Mouse (Mus musculus) neural tube, embryonic 15.5 days (tissue): Measurements from ENCODE around the gene Rps6kl1. TPM values are rescaled to one million over a fixed set of nuclear protein-coding genes. Genes with fewer than 3 reads are reported as not detected.
"Not testable (repeated sequence)": the region's sequence is repeated elsewhere in the genome, so short reads cannot be mapped to it uniquely, and the experiment has no call there.

Source experiments
- ATAC-seq: fragments of 200-750 bp; cut with Nextera tagmentation; 2 replicates; pipeline ENCODE4 v1.8.0; 2017; ENCODE audit warnings: mild to moderate bottlenecking, moderate TSS enrichment, moderate library complexity; ENCODE audit not compliant: low FRiP score
- H3K27ac ChIP-seq: fragments of 300-500 bp; sonication (generic); replicated peaks from 2 replicates; pipeline ENCODE4 v1.5.1; 2015; ENCODE audit warnings: mild to moderate bottlenecking, inconsistent platforms
- H3K27me3 ChIP-seq: fragments of 300-500 bp; sonication (generic); replicated peaks from 2 replicates; pipeline ENCODE4 v1.6.1; 2015; ENCODE audit warnings: inconsistent platforms
- H3K36me3 ChIP-seq: fragments of 300-500 bp; sonication (generic); 2 replicates; pipeline ENCODE4 v1.6.1; 2015; ENCODE audit warnings: inconsistent platforms
- H3K4me1 ChIP-seq: fragments of 300-500 bp; sonication (generic); 2 replicates; pipeline ENCODE4 v1.6.1; 2015; ENCODE audit warnings: inconsistent platforms
- H3K4me2 ChIP-seq: fragments of 300-500 bp; sonication (generic); 2 replicates; pipeline ENCODE4 v1.6.1; 2015; ENCODE audit warnings: inconsistent platforms, mild to moderate bottlenecking, moderate library complexity
- H3K4me3 ChIP-seq: fragments of 300-500 bp; sonication (generic); replicated peaks from 2 replicates; pipeline ENCODE4 v1.5.1; 2015; ENCODE audit warnings: mild to moderate bottlenecking, inconsistent platforms
- H3K9ac ChIP-seq: fragments of 300-500 bp; sonication (generic); replicated peaks from 2 replicates; pipeline ENCODE4 v1.6.1; 2015; ENCODE audit warnings: mild to moderate bottlenecking, inconsistent platforms
- H3K9me3 ChIP-seq: fragments of 300-500 bp; sonication (generic); replicated peaks from 2 replicates; pipeline ENCODE4 v1.6.1; 2016; ENCODE audit warnings: inconsistent platforms
- WGBS: fragments of 180-500 bp; shearing (Covaris S2); methylation state at CpG from one replicate; pipeline ENCODE4 v1.1.7; 2015; ENCODE audit warnings: mixed read lengths; 5-methylcytosine and 5-hydroxymethylcytosine counted together
- polyA plus RNA-seq: library from polyadenylated mRNA; unstranded; fragments of >200 nt; fragmentation: Nextera tagmentation; extraction: Ambion mirVana; gene quantifications from 2 replicates; pipeline ENCODE4 v1.2.1, GENCODE M21; 2015

Rps6kl1 gene
- polyA plus RNA-seq, 1 experiment from 2014 or later, result 37.0 TPM

GRCm38 (mm10) chr12:85150321-85151001 lies 603 bp downstream of the Rps6kl1 start:
- peaks cover 10% of the 10 kb centered on the region for H3K36me3 ChIP-seq
- peak; percentile 25 for ATAC-seq
- H3K9me3 ChIP-seq, result no peaks in the 10 kb centered on the region
- peak overlapping the region; percentile 58 for H3K4me3 ChIP-seq
- peak overlapping the region; percentile 66 for H3K4me2 ChIP-seq
- no peaks in the 10 kb centered on the region for H3K27me3 ChIP-seq
- peak overlapping the region; percentile 74 for H3K27ac ChIP-seq
- H3K4me1 ChIP-seq, result peaks cover 32% of the 10 kb centered on the region
- 10% methylated on average over 20 of the region's 20 CpGs for WGBS
- H3K9ac ChIP-seq, result peak overlapping the region; percentile 75

GRCm38 (mm10) chr12:85146881-85147280 lies 4.2 kb downstream of the Rps6kl1 start:
- 77% methylated on average over 9 of the region's 9 CpGs for WGBS
- H3K27ac ChIP-seq, result no peak overlapping the region
- peaks cover 32% of the 10 kb centered on the region for H3K4me1 ChIP-seq
- H3K9me3 ChIP-seq, result no peaks in the 10 kb centered on the region
- ATAC-seq, result no peak
- peaks cover 21% of the 10 kb centered on the region for H3K36me3 ChIP-seq
- H3K4me2 ChIP-seq, result no peak overlapping the region
- H3K27me3 ChIP-seq, result no peaks in the 10 kb centered on the region
- no peak overlapping the region for H3K9ac ChIP-seq
- no peak overlapping the region for H3K4me3 ChIP-seq

- no peaks in the 10 kb centered on the region for H3K27me3 ChIP-seq
- peaks cover 23% of the 10 kb centered on the region for H3K36me3 ChIP-seq
- H3K9me3 ChIP-seq, result no peaks in the 10 kb centered on the region
- H3K4me1 ChIP-seq, result peaks cover 28% of the 10 kb centered on the region
- H3K4me3 ChIP-seq, result no peak overlapping the region
- H3K27ac ChIP-seq, result no peak overlapping the region
- no peak overlapping the region for H3K4me2 ChIP-seq
- WGBS, result 38% methylated on average over 10 of the region's 11 CpGs
- no peak for ATAC-seq
- no peak overlapping the region for H3K9ac ChIP-seq
Measured at GRCm38 (mm10) chr12:85146355-85146754, 4.7 kb downstream of the Rps6kl1 start.

- no peak overlapping the region for H3K9ac ChIP-seq
- no peak overlapping the region for H3K27ac ChIP-seq
- peaks cover 22% of the 10 kb centered on the region for H3K4me1 ChIP-seq
- peaks cover 23% of the 10 kb centered on the region for H3K36me3 ChIP-seq
- ATAC-seq, result 0 out of 2 replicates have a peak, but pooled peaks have one; percentile 18
- no peak overlapping the region for H3K4me2 ChIP-seq
- H3K4me3 ChIP-seq, result no peak overlapping the region
- H3K9me3 ChIP-seq, result no peaks in the 10 kb centered on the region
- 66% methylated on average over 9 of the region's 9 CpGs for WGBS
- no peaks in the 10 kb centered on the region for H3K27me3 ChIP-seq
Measured at GRCm38 (mm10) chr12:85145630-85146029, 5.4 kb downstream of the Rps6kl1 start.

GRCm38 (mm10) chr12:85144821-85145220 lies 6.2 kb downstream of the Rps6kl1 start:
- Histone ChIP-seq H3K4me3 (no peak overlapping the region), H3K27me3 (no peaks in the 10 kb centered on the region), H3K9ac (no peak overlapping the region), H3K4me2 (no peak overlapping the region), H3K9me3 (no peaks in the 10 kb centered on the region), H3K27ac (no peak overlapping the region), H3K36me3 (peaks cover 26% of the 10 kb centered on the region), H3K4me1 (peaks cover 14% of the 10 kb centered on the region)
- 90% methylated on average over 4 of the region's 4 CpGs for WGBS
- no peak for ATAC-seq

- not testable (repeated sequence) for H3K9ac ChIP-seq, H3K4me2 ChIP-seq, H3K4me3 ChIP-seq, ATAC-seq, H3K9me3 ChIP-seq, H3K27ac ChIP-seq, H3K27me3 ChIP-seq, H3K4me1 ChIP-seq
- 64% methylated on average over 2 of the region's 2 CpGs for WGBS
- H3K36me3 ChIP-seq, result peaks cover 29% of the 10 kb centered on the region
Measured at GRCm38 (mm10) chr12:85144276-85144675, 6.8 kb downstream of the Rps6kl1 start.

- no peaks in the 10 kb centered on the region for H3K9me3 ChIP-seq
- H3K27ac ChIP-seq, result no peak overlapping the region
- no peak overlapping the region for H3K9ac ChIP-seq
- peaks cover 37% of the 10 kb centered on the region for H3K36me3 ChIP-seq
- 0 out of 2 replicates have a peak, but pooled peaks have one; percentile 60 for ATAC-seq
- H3K27me3 ChIP-seq, result no peaks in the 10 kb centered on the region
- no peak overlapping the region for H3K4me2 ChIP-seq
- 24% methylated on average over 4 of the region's 4 CpGs for WGBS
- H3K4me1 ChIP-seq, result 0 out of 2 replicates have a peak, but pooled peaks cover 5% of the 10 kb centered on the region
- H3K4me3 ChIP-seq, result no peak overlapping the region
Measured at GRCm38 (mm10) chr12:85142803-85143202, 8.3 kb downstream of the Rps6kl1 start.

- Histone ChIP-seq H3K36me3 (peaks cover 42% of the 10 kb centered on the region), H3K4me2 (no peak overlapping the region), H3K27me3 (no peaks in the 10 kb centered on the region), H3K9me3 (no peaks in the 10 kb centered on the region), H3K4me1 (peaks cover 1% of the 10 kb centered on the region; the same call in 1 of the 2 replicates), H3K9ac (no peak overlapping the region), H3K27ac (no peak overlapping the region), H3K4me3 (no peak overlapping the region)
- 83% methylated on average over 6 of the region's 6 CpGs for WGBS
- no peak for ATAC-seq
Measured at GRCm38 (mm10) chr12:85141096-85141495, 10.0 kb downstream of the Rps6kl1 start.

- Histone ChIP-seq H3K27ac (no peak overlapping the region), H3K4me1 (no peaks in the 10 kb centered on the region; the same call in 1 of the 2 replicates), H3K9me3 (no peaks in the 10 kb centered on the region), H3K36me3 (peaks cover 50% of the 10 kb centered on the region), H3K9ac (no peak overlapping the region), H3K4me2 (no peak overlapping the region), H3K27me3 (no peaks in the 10 kb centered on the region), H3K4me3 (no peak overlapping the region)
- WGBS, result 48% methylated on average over 18 of the region's 18 CpGs
- ATAC-seq, result no peak
Measured at GRCm38 (mm10) chr12:85140036-85140701, 10.9 kb downstream of the Rps6kl1 start.

- Histone ChIP-seq H3K4me3 (no peak overlapping the region), H3K27ac (no peak overlapping the region), H3K36me3 (peaks cover 68% of the 10 kb centered on the region), H3K4me2 (no peak overlapping the region), H3K9ac (no peak overlapping the region), H3K9me3 (no peaks in the 10 kb centered on the region), H3K4me1 (no peaks in the 10 kb centered on the region; the same call in 1 of the 2 replicates), H3K27me3 (no peaks in the 10 kb centered on the region)
- WGBS, result 86% methylated on average over 4 of the region's 4 CpGs
- ATAC-seq, result no peak
Measured at GRCm38 (mm10) chr12:85136627-85137026, 14.4 kb downstream of the Rps6kl1 start.

GRCm38 (mm10) chr12:85135513-85136470 lies 15.3 kb downstream of the Rps6kl1 start:
- Histone ChIP-seq H3K9ac (no peak overlapping the region), H3K4me2 (no peak overlapping the region), H3K9me3 (no peaks in the 10 kb centered on the region), H3K4me3 (no peak overlapping the region), H3K27me3 (no peaks in the 10 kb centered on the region), H3K27ac (no peak overlapping the region), H3K4me1 (no peaks in the 10 kb centered on the region; the same call in 1 of the 2 replicates), H3K36me3 (peaks cover 75% of the 10 kb centered on the region)
- WGBS, result 81% methylated on average over 19 of the region's 19 CpGs
- no peak for ATAC-seq
